Mouse (Mus musculus): Measurements from ENCODE around the gene H2-T22.
"Not testable (repeated sequence)": the region's sequence is repeated elsewhere in the genome, so short reads cannot be mapped to it uniquely, and the experiment has no call there.

H2-T22 gene

DNA sequence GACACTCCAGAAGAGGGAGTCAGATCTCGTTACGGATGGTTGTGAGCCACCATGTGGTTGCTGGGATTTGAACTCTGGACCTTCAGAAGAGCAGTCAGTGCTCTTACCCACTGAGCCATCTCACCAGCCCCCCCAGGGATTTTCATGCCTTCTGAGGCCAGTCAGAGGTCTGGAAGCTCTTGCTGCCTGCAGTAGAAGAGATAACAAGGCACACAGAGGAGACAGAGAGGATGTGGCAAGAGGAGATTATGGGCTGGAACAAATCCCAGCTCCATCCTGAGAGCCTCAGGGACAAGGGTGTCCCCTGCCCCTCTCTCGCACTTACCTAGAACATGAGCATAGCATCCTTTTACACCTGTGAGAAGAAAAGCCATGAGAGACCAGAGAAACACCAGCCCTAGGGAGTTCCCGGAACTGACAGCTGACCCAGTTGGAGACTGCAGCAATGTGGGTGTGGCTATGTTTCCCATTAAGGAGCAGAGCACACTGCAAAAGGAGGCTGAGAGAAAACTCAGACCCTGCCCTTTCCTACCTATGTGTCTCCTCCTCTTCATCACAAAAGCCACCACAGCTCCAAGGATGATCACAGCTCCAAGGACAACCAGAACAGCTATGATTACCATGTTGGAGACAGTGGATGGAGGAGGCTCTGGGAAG, 12.4 kb downstream of the H2-T22 start:
- peak; percentile 32 for DNase-seq (ENCODE audit: low read depth, low spot score)

DNA sequence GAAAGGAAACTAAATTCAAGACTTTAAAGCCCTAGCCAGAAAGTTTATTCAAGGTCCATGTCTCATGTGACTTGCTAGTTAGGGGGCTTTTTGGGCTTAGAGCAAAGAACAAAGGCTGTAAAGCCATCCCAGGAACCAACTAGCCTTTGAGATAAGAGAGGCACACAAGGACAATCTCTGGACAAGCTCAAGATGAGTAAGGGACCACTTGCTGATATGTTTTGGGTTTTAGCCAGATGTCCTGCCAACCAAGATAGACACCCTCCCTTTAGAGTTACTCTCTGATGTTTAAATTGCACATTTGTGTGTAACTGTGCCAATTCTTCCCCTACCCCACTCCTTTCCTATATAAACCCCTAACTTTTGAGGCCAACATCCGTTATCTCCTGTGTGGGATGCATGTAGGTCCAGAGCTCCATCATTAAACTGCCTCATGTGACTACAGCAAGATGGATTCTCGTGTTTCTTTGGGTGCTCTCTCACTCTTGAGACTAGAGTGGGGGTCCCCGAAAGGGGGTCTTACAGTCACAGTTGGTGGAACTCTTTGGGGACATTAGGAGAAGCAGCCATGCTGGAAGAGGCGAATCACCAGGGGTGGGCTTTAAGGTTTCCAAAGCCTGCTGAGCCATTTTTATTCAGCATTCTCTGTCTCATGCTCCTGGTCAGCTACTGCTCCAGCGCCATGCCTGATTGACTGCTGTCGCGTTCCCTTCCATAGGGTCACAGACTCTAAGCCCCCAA, 13.5 kb downstream of the H2-T22 start:
- no peak for DNase-seq (ENCODE audit: low read depth, low spot score)

DNA sequence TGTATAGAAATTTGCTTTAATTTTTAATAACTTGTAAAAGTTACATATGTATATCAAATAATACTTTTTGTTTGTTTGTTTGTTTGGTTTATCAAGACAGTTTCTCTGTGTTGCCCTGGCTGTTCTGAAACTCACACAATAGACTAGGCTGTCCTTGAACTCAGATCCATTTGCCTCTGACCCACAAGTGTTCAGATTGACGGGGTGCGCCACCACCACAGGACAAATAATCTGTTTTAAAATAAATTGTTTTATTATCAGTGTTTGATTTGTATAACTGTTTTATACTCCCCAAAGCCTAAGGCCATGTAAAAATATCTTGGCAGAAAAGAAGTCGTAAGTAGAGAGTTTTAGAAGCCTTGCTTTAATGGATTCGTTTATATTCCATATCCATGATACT, 14.9 kb downstream of the H2-T22 start:
- no peak for DNase-seq (ENCODE audit: low read depth, low spot score)

DNA sequence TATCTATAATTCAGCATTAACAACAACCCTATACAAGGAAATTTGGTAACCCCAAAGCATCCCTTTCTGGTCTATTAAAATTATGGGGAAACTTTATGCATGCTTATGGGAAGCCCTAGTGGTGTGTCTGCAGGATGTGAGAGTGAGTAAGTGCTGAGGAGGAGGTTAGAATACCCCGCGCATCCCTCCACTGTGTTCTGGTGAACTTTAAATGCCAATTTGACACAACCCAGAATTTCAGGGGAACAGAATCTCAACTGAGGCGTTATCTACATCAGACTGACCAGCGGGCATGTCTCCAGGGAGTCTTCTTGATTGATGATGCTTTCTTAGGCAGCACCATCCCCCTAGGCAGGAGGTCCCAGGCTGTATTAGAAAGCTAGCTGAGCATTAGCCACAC, 16.6 kb downstream of the H2-T22 start:
- no peak for DNase-seq (ENCODE audit: low read depth, low spot score)

DNA sequence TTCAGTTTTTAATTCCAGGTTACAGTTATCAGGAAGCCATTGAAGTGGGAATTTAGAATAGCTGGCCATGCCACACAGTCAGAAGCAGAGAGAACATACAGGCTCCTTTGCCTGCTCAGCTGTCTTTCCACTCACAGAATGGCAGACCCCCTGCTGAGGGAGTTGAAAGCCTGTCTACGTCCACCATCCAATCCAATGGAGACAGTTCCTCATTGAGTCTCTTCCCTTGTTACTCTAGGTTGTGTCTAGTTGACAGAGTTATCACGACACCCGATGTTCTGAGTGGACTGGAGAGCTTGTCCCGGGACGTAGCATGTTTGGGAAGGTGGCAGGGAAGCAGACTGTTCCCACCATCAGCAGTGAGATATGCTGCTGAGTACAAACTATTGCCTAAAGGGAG, 17.4 kb downstream of the H2-T22 start:
- DNase-seq (ENCODE audit: low read depth, low spot score), result no peak

DNA sequence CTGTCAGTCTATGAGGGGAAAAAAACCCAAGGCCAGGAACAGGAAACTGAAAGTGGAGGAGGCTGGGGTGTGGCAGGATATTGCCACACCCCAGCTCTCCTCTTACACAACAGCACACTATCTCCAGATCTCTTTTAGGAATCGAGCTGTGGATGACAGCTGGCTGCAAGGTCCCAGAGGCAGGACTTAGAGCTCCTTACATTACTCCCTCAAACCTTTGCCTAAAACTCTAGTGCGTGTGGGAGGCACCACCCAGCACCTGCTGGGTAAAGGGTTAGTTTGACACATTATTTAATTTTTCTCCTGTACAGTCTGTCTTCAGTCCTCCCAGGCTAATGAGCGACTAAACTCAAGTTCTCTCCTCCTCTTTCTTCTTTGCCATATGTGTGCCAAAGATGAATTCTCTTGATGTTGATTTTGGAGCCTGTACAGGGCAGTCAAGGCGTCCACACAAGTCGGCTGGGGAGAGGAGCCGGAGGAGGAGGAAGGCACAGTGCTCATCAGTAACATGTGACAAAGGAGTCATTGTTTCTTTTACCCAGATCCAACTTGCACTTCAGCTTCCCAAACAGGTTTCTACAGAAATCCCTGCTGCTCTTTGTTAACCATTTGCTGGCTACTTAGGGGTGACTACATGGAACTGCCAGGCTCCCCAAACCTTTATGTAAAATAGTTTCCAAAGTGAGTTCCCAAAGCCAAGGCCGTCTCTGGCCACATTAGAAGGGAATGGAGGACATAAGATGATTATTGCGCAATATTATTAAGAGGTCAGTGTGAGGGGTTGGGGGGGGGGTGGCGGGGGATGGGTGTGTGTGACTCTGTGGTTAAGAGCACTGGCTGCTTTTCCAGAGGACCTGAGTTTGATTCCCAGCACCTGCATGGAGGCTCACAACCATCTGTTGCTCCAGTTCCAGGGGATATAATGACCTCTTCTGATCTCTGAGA, 18.6 kb downstream of the H2-T22 start:
- DNase-seq (ENCODE audit: low read depth, low spot score), result peak; percentile 74

DNA sequence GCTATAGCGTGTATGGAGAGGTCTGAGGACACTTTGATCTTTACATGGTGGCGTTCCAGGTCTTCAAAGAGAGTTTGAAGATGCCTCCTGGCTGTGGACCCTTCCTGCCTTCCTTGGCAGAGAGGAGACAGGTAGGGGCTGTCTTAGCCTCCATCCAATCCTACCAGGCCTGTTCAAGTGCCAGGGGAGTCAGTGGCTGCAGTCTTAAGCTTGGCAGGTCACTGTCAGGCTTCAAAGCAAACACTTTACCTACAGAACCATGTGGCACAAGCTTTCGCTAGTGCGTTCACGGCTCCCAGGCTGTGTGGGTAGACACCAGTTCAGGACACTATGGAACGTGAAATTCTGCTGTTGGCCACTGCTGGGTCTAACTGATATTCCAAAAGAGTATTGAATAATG, 19.6 kb downstream of the H2-T22 start:
- no peak for DNase-seq (ENCODE audit: low read depth, low spot score)

DNA sequence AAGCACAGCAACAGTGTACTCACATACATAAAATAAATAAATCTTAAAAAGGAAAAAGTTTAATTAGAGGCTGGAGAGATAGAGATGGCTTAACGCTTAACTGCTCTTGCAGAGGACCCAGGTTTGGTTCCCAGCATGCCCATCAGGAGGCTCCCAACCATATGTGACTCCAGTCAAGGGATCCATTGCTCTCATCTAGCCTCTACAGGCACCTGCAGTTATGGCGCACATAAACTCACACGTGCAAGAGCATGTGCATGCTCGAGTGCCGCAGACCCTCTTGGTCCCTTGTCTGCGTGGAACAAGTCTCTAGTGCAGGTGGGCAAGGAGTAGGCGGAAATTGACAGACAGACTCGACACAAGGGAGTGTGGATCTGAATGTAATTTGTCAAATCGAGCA, 20.4 kb downstream of the H2-T22 start:
- DNase-seq (ENCODE audit: low read depth, low spot score), result no peak

DNA sequence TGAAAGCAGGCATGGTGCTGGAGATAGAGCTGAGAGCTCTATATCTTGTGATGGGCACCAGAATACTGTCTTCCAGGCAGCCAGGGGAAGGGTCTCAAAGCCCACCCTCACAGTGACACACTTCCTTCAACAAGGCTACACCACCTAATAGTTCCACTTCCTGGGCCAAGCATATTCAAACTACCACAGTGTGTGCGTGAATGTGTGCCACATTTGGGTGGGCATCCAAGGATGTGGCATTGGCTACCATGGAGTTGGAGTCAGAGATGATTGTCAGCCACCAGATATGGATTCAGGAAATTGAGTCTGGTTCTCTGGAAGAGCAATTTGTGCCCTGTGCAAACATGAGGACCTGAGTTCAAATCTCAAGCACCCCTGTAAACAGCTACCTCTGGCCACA, 21.2 kb downstream of the H2-T22 start:
- no peak for DNase-seq (ENCODE audit: low read depth, low spot score)

DNA sequence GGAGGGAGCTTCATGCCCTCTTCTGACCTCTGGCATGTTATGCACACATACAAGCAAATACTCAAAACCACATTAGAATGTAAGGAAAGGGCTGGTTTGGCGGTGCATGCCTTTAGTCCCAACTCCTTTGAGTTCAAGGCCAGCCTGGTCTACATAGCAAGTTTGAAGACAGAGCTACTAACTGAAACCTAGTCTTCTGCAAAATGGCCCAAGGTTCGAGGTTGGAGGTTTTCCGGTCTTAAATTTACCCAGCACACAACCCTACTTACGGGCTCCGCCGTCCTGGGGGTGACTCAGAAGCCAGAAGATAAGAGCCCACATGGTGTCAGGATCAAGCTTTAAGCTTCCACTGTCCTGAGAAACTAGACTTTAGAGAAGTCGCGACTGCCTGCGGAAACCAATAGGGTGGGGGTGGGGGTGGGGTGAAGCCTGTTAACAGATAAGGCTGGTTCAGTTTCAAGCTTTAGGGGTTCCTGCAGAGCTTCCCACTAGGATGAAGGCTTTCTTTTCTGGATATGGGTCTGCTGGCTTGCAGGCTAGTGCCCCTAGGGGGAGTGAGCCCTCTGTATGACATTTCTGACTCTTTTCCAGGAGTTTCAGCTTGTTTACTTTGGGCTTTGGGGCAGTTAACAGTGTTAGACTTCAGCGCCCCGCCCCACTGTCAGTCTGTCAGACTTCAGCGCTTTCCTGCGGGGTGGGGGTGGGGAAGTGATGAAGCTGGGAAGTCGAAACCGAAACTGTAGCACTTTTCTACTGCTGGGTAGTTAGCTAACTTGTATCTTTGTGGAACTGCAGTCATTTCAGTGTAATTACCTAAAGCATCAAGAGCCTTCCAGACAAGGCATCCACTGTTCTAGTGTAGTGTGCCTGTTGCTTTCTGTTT, 22.1 kb downstream of the H2-T22 start, which contains the start of gene H2-T24:
H2-T24 (minus strand) TSS at position 370 of the 883 bp plus-strand sequence.
- peak; percentile 94 for DNase-seq (ENCODE audit: low read depth, low spot score)

DNA sequence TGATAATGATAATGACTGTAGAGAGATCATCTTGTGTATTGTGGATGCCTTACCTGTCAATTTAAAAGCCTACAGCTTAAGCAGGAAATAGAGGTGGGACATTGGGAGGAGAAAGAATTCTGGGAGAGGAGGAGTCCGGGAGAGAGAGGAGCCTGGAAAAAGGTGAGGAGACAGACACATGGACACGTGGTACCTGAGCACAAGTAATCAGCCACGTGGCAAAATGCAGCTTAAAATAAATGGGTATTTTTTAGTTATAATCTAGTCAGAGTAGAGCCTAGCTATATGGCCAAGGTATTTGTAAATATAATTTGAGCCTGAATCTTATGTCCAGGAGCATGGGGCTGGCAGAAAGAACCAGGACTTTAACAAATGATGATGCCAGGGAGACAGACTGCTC, 23.0 kb downstream of the H2-T22 start:
- DNase-seq (ENCODE audit: low read depth, low spot score), result no peak

DNA sequence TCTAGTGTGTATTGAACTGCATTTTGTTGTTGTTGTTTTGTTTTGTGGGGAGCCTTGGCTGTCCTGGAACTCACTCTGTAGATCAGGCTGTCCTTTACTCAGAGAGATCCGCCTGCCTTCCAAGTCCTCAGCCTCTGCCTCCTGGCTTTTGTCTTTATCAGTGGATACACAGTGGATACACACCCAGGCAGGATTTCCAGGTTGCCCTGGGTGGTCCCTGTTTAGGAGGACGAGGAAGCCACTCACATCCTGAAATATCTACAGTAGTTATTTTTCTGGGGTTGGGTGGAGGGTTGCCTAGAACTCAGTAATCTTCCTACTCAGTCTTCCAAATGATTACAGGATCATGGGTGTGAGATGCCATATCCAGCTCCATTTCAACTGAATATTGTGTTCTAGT, 23.6 kb downstream of the H2-T22 start:
- no peak for DNase-seq (ENCODE audit: low read depth, low spot score)

DNA sequence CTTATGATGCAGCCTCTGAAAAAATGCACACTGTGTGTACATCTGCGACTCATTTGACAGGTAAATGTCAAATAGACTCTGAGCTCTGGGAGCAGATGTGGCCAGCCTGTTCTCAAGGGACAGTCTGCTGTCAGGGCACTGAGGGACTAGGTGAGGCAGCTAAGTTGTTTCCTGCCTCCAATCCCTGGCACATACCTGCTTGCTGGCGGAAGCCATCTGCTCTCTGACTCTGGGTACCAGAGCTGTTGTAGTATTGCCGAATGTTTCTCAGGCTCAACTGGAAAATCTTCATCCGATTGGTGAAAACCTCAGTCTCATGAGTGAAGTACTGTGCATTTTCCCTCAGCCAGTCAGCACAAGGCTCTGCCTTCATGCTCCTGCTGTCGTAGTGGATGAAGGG, 25.5 kb downstream of the H2-T22 start:
- DNase-seq (ENCODE audit: low read depth, low spot score), result no peak

DNA sequence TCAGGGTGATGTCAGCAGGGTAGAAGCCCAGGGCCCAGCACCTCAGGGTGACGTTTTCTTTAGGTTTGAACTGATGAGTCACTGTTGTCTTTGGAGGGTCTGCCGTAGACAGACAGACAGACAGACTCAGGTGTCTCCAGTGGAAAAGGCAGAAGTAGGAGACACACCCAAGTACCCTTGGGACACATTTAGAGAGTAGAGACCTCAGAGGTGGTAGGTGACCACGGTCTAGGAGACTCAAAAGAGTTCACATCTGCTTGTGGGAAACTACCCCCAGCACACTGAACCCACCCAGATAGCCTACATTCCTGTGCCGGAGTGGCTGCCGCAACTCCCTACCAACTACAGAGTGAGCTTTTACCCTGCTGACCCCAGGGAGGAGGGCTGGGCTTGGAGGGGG, 27.6 kb downstream of the H2-T22 start:
- no peak for DNase-seq (ENCODE audit: low read depth, low spot score)

DNA sequence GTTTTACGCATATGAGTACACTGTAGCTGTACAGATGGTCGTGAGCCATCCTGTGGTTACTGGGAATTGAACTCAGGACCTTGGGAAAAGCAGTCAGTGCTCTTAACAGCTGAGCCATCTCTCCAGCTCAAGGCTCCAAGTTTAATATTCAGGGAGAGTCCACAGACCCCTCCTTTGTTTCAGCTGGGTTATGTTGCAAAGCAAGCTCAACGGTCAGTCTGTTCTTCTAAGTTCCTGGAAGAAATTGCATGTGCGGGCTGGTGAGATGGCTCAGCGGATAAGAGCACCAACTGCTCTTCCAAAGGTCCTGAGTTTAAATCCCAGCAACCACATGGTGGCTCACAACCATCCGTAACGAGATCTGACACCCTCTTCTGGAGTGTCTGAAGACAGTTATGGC, 38.1 kb downstream of the H2-T22 start:
- not testable (repeated sequence) for DNase-seq (ENCODE audit: low read depth, low spot score)

DNA sequence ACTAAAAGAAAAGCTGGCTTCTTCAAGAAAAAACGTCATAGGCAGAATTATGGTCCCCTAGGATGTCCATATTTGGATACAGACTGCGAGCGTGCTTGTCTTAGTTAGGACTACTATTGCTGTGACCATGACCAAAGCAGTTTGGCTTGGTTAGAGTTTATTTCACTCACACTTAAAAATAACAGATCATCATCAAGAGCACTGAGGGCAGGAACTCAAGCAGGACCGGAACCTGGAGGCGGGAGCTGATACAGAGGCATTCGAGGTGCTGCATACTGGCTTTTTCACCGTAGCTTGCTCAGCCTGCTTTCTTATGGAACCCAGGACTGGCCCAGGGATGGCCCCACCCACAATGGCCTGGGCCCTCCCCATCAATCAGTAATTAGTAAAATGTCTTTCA, 39.2 kb downstream of the H2-T22 start:
- DNase-seq (ENCODE audit: low read depth, low spot score), result peak; percentile 61

DNA sequence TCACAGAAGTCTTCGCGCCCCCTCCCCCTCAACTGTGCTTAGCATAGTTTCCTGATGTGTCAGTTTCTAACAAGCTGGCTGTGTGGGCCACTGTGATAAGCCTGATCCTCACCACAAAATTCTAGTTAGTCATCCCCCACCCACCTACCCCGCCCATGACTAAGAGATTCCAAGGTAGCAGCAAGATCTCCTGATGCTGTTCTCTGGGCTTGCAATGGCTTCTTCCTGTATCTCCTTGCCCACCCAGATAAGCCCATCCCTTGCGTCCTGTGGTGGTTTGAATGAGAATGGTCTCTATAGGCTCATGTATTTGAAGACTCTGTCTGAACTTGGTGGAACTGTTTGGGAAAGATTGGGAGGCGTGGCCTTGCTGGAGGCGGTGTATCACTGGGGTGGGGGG, 40.6 kb downstream of the H2-T22 start:
- peak; percentile 85 for DNase-seq (ENCODE audit: low read depth, low spot score)

DNA sequence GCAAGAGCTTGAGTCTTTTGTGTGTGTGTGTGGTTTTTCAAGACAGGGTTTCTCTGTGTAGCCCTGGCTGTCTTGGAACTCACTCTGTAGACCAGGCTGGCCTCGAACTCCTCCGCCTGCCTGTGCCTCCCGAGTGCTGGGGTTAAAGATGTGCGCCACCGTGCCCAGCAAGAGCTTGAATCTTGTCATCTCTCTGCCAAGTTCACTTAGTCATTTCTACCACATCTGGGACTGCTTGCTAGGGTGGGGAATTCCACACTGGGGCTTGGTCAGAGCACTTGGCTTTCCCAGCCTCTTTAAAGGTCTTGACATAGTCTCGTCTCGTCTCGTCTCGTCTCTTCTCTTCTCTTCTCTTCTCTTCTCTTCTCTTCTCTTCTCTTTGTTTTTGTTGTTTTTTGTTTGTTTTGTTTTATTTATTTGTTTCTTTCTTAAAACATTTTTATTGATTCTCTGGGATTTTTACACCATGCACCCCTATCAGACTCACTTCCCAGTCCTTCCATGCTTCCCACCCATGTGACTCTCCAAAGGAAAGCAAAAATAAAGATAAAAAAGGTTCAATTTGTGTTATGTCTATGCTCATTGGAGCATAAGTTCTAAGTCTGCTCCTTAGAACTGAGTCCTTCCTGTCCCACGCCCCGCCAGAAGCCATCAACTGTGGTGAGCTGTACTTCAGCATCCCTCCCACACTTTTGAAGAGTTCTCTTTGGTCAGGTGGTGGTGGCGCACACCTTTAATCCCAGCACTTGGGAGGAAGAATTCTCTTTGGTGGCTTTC, 41.2 kb downstream of the H2-T22 start:
- peak; percentile 86 for DNase-seq (ENCODE audit: low read depth, low spot score)

DNA sequence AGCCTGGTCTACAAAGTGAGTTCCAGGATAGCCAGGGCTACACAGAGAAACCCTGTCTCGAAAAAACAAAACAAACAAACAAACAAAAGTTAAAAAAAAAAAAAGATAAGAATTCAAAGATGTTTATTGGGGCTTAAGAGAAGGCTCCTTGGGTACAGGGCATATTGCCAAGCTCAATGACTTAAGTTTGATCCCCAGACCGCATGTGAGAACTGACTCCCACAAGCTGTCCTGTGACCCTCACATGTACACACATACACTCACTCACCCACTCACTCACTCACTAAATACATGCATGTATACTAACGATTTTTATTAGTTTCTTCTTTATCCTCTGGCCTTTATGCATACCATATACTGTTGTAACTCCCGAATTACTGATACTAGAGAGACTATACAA, 42.2 kb downstream of the H2-T22 start:
- DNase-seq (ENCODE audit: low read depth, low spot score), result peak; percentile 46

DNA sequence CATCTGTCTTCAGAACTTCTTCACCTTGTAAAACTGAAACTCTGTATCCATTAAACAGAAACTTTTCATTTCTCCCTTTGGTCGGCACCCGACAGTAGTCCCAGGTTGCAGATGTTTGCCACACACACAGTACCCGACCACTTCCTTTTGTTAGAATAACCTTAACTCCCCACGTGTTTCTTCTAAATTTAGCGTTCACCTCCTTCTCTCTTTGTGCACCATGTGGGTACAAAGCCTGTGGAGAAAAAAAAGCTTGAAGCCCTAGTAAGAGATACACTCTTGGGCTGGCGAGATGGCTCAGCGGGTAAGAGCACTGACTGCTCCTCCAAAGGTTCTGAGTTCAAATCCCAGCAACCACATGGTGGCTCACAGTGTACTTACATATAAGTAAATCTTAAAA, 43.2 kb downstream of the H2-T22 start:
- DNase-seq (ENCODE audit: low read depth, low spot score), result peak; percentile 90

All from CD4-positive helper T cell, adult 2 months (primary cell).